Comparison of ENCODE assay signal across 9 mouse cellular contexts in genomic region chr16:3632572-3633361, GRCm38 (mm10). TPM values are rescaled to one million over a fixed set of nuclear protein-coding genes. Genes with fewer than 3 reads are reported as not detected.
DNase-seq lines count a peak whose midpoint lies in the region; ATAC-seq and TF ChIP-seq lines count a peak whose summit lies in the region.
"Not testable (repeated sequence)": the region's sequence is repeated elsewhere in the genome, so short reads cannot be mapped to it uniquely, and the experiment has no call there.
"Had no signal": no experiment of that assay in that cellular context is flagged by ENCODE, and none has a peak within 500 bp of the region (broad histone marks: within the 10 kb centered on the region; RNA-seq: fewer than 3 reads in every experiment).

No protein-coding gene starts in this region.

- H3K27ac ChIP-seq in forebrain, embryonic 15.5 days (replicated peaks): peak overlapping the region; percentile 60
- not testable (repeated sequence) for H3K27ac ChIP-seq in hindbrain, embryonic 11.5 days (ENCODE audit: low read depth, low read length); liver, embryonic 16.5 days (ENCODE audit: low read length); thymus, adult 2 months (ENCODE audit: control insufficient read depth, insufficient read depth, low read length)
- peak overlapping the region; percentile 42; the same call in 1 of the 2 replicates for H3K27ac ChIP-seq in kidney, embryonic 15.5 days

- H3K9ac ChIP-seq in forebrain, embryonic 15.5 days (replicated peaks): peak overlapping the region; percentile 49
- H3K9ac ChIP-seq in hindbrain, embryonic 11.5 days (ENCODE audit: low read depth, low read length): peak overlapping the region; percentile 37; the same call in 1 of the 2 replicates
- H3K9ac ChIP-seq in kidney, embryonic 15.5 days: peak overlapping the region; percentile 51
- not testable (repeated sequence) for H3K9ac ChIP-seq in liver, embryonic 16.5 days (ENCODE audit: low read depth, low read length)

- H3K9me3 ChIP-seq in E14TG2a.4 (ENCODE audit: low read length): peaks cover 79% of the 10 kb centered on the region
- H3K9me3 ChIP-seq in forebrain, embryonic 15.5 days; hindbrain, embryonic 11.5 days (ENCODE audit: control insufficient read depth, low read length); kidney, embryonic 15.5 days (replicated peaks); liver, embryonic 16.5 days (replicated peaks; ENCODE audit: control insufficient read depth, low read length): not testable (repeated sequence)

- not testable (repeated sequence) for H3K4me3 ChIP-seq in E14TG2a.4 (replicated peaks; ENCODE audit: low read length)
- peak overlapping the region; percentile 44 for H3K4me3 ChIP-seq in forebrain, embryonic 15.5 days
- 0 out of 2 replicates have a peak overlapping the region, but pooled peaks have one; percentile 6 for H3K4me3 ChIP-seq in hindbrain, embryonic 11.5 days (ENCODE audit: low read depth, low read length)
- peak overlapping the region; percentile 39 for H3K4me3 ChIP-seq in kidney, embryonic 15.5 days (replicated peaks)
- H3K4me3 ChIP-seq in liver, embryonic 16.5 days (ENCODE audit: low read depth, low read length): 0 out of 2 replicates have a peak overlapping the region, but pooled peaks have one; percentile 6
- H3K4me3 ChIP-seq in thymus, adult 2 months (ENCODE audit: control insufficient read depth, insufficient read depth, low read length): peak overlapping the region; percentile 39; the same call in 1 of the 2 replicates

- H3K4me2 ChIP-seq in forebrain, embryonic 15.5 days (replicated peaks): peak overlapping the region; percentile 43
- H3K4me2 ChIP-seq in hindbrain, embryonic 11.5 days (replicated peaks; ENCODE audit: low read depth, low read length): peak overlapping the region; percentile 26
- peak overlapping the region; percentile 62 for H3K4me2 ChIP-seq in kidney, embryonic 15.5 days
- peak overlapping the region; percentile 27; the same call in 1 of the 2 replicates for H3K4me2 ChIP-seq in liver, embryonic 16.5 days (ENCODE audit: low read depth, low read length)

- H3K36me3 ChIP-seq in E14TG2a.4 (ENCODE audit: insufficient read depth, low read length); forebrain, embryonic 15.5 days; hindbrain, embryonic 11.5 days (ENCODE audit: control insufficient read depth, insufficient read depth, low read length); kidney, embryonic 15.5 days; liver, embryonic 16.5 days (ENCODE audit: control insufficient read depth, insufficient read depth); thymus, adult 2 months (ENCODE audit: control insufficient read depth, insufficient read depth, low read length): not testable (repeated sequence)

- TF ChIP-seq POLR2A in thymus, adult 2 months (IDR thresholded peaks at IDR 0.05; ENCODE audit: control insufficient read depth, extremely low read depth, insufficient read depth, low read length, poor library complexity): not testable (repeated sequence)

- H3K27me3 ChIP-seq in E14TG2a.4 (ENCODE audit: insufficient read depth, low read length); forebrain, embryonic 15.5 days; hindbrain, embryonic 11.5 days (ENCODE audit: control insufficient read depth, insufficient read depth, low read length); kidney, embryonic 15.5 days; liver, embryonic 16.5 days (ENCODE audit: control insufficient read depth, insufficient read depth, low read depth, low read length); thymus, adult 2 months (ENCODE audit: control insufficient read depth, insufficient read depth, low read length): not testable (repeated sequence)

- DNase-seq in embryo, embryonic 10 days (ENCODE audit: low spot score): peak; percentile 20
- peak; percentile 52 for DNase-seq in hindbrain, embryonic 11.5 days (ENCODE audit: low spot score)
- peak; percentile 24 for DNase-seq in neural tube, embryonic 10.5 days (ENCODE audit: extremely low spot score, low spot score)
- DNase-seq in thymus, adult 2 months: peak; percentile 6

- peak; percentile 93 for ATAC-seq in forebrain, embryonic 15.5 days (replicated peaks)
- peak; percentile 90 for ATAC-seq in hindbrain, embryonic 11.5 days (ENCODE audit: low FRiP score)
- ATAC-seq in kidney, embryonic 15.5 days (replicated peaks; ENCODE audit: low FRiP score): peak; percentile 95
- ATAC-seq in liver, embryonic 16.5 days (ENCODE audit: low read depth): not testable (repeated sequence)

- WGBS in forebrain, embryonic 15.5 days: 15% methylated on average over 27 of the region's 27 CpGs
- 37% methylated on average over 27 of the region's 27 CpGs for WGBS in hindbrain, embryonic 11.5 days
- 32% methylated on average over 27 of the region's 27 CpGs for WGBS in kidney, embryonic 15.5 days
- 35% methylated on average over 27 of the region's 27 CpGs for WGBS in liver, embryonic 16.5 days (ENCODE audit: insufficient replicate concordance)
- WGBS in thymus, adult 2 months: 48% methylated on average over 27 of the region's 27 CpGs

- H3K4me1 ChIP-seq in E14TG2a.4 (replicated peaks; ENCODE audit: low read depth, low read length); forebrain, embryonic 15.5 days; hindbrain, embryonic 11.5 days (replicated peaks; ENCODE audit: control insufficient read depth, insufficient read depth, low read length); kidney, embryonic 15.5 days; liver, embryonic 16.5 days (ENCODE audit: control insufficient read depth, low read depth, low read length); thymus, adult 2 months (replicated peaks; ENCODE audit: control insufficient read depth, insufficient read depth, low read length): not testable (repeated sequence)

- peak; percentile 21 for TF ChIP-seq CTCF in E14TG2a.4 (conservative IDR thresholded peaks at IDR 0.05; ENCODE audit: low read length)
- not testable (repeated sequence) for TF ChIP-seq CTCF in thymus, adult 2 months (IDR thresholded peaks at IDR 0.05; ENCODE audit: borderline replicate concordance, control insufficient read depth, extremely low read depth, insufficient read depth, low read length, poor library complexity)

RNA-seq across cellular contexts. Expression of gene Olfr161, which starts 41.9 kb away (rescaled TPM):
- polyA plus RNA-seq in forebrain, embryonic 15.5 days (2015; fragmentation: Nextera tagmentation; extraction: Ambion mirVana): not detected in 2 replicates
- not detected in 2 replicates for polyA plus RNA-seq in hindbrain, embryonic 11.5 days (2014; fragmentation: Nextera tagmentation; extraction: Ambion mirVana)
- polyA plus RNA-seq in kidney, embryonic 15.5 days (2015; fragmentation: Nextera tagmentation; extraction: Ambion mirVana): not detected in 2 replicates
- not detected in 2 replicates for polyA plus RNA-seq in liver, embryonic 16.5 days (2015; fragmentation: Nextera tagmentation; extraction: Ambion mirVana)
- polyA plus RNA-seq in thymus, adult 2 months (2012; rRNA removed): not detected in 2 replicates
- polyA plus RNA-seq: frontal cortex, adult 2 months had no signal
